Mouse (Mus musculus) ZHBTc4 (cell line): Measurements from ENCODE around the gene Arrb1.
A peak's percentile ranks its signal among the peaks of the same experiment; 100 is the strongest.

Experiments used
- DNase-seq: peaks from one replicate; pipeline ENCODE4 v3.0.0-alpha.2; 2011; ENCODE audit warnings: low read depth, low spot score

The Arrb1 gene

GRCm38 (mm10) chr7:99537183-99537756 lies 2.0 kb downstream of the Arrb1 start:
- DNase-seq: peak; percentile 65

- DNase-seq: no peak
Measured at GRCm38 (mm10) chr7:99538421-99538820, 3.2 kb downstream of the Arrb1 start.

- no peak for DNase-seq
Measured at GRCm38 (mm10) chr7:99539201-99539891, 4.1 kb downstream of the Arrb1 start.

GRCm38 (mm10) chr7:99540016-99540415 lies 4.8 kb downstream of the Arrb1 start:
- no peak for DNase-seq

- DNase-seq: no peak
Measured at GRCm38 (mm10) chr7:99541204-99541603, 5.9 kb downstream of the Arrb1 start.

GRCm38 (mm10) chr7:99544272-99544671 lies 9.0 kb downstream of the Arrb1 start:
- no peak for DNase-seq

- DNase-seq: no peak
Measured at GRCm38 (mm10) chr7:99545885-99546745, 10.8 kb downstream of the Arrb1 start.

GRCm38 (mm10) chr7:99547584-99548487 lies 12.6 kb downstream of the Arrb1 start:
- DNase-seq: no peak

- no peak for DNase-seq
Measured at GRCm38 (mm10) chr7:99549668-99550067, 14.4 kb downstream of the Arrb1 start.

- DNase-seq: peak; percentile 56
Measured at GRCm38 (mm10) chr7:99551623-99552022, 16.4 kb downstream of the Arrb1 start.

- DNase-seq: peak; percentile 49
Measured at GRCm38 (mm10) chr7:99553222-99553884, 18.1 kb downstream of the Arrb1 start.

GRCm38 (mm10) chr7:99553885-99554269 lies 18.6 kb downstream of the Arrb1 start:
- no peak for DNase-seq

- peak; percentile 58 for DNase-seq
Measured at GRCm38 (mm10) chr7:99555862-99556261, 20.6 kb downstream of the Arrb1 start.

GRCm38 (mm10) chr7:99559091-99559490 lies 23.8 kb downstream of the Arrb1 start:
- peak; percentile 84 for DNase-seq

GRCm38 (mm10) chr7:99562478-99562877 lies 27.2 kb downstream of the Arrb1 start:
- DNase-seq: no peak

GRCm38 (mm10) chr7:99563224-99563623 lies 28.0 kb downstream of the Arrb1 start:
- DNase-seq: no peak

GRCm38 (mm10) chr7:99565325-99565881 lies 30.1 kb downstream of the Arrb1 start:
- no peak for DNase-seq

- no peak for DNase-seq
Measured at GRCm38 (mm10) chr7:99570680-99571079, 35.4 kb downstream of the Arrb1 start.

GRCm38 (mm10) chr7:99572931-99573330 lies 37.7 kb downstream of the Arrb1 start:
- DNase-seq: no peak

- DNase-seq: no peak
Measured at GRCm38 (mm10) chr7:99573351-99573750, 38.1 kb downstream of the Arrb1 start.

- no peak for DNase-seq
Measured at GRCm38 (mm10) chr7:99578246-99578645, 43.0 kb downstream of the Arrb1 start.
